Mouse (Mus musculus) cerebellum, postnatal 10 days (tissue): ENCODE data around the gene Nt5c2.
"Not testable (repeated sequence)": the region's sequence is repeated elsewhere in the genome, so short reads cannot be mapped to it uniquely, and the experiment has no call there.

Experiments
- DNase-seq, 2 experiments: peaks; one replicate each; pipeline ENCODE4 v3.0.0; 2021; ENCODE audit warnings: mixed read lengths in 2 of 2

Nt5c2 gene

DNA sequence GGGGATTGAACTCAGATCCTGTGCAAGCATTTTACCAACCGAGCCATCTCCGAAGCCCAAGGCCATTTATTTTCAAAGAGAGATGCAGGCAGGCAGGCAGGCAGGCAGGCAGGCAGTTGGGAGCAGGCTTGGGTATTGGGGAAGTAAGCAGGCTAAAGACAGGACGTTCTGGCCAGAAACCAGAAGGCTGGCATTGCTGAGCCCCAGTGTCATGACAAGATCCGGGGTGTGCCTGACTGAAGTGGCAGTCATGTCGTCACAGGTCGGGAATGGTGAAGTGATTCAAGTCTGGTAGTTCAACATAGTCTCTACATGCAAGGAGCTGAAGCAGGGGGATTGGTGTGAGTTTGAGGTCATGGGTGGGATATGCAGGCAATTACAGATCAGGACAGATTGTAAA lies 27.3 kb downstream of the Nt5c2 start:
- no peak for DNase-seq

GRCm38 (mm10) chr19:46984726-46985622 lies 30.0 kb downstream of the Nt5c2 start:
- no peak for DNase-seq

DNA sequence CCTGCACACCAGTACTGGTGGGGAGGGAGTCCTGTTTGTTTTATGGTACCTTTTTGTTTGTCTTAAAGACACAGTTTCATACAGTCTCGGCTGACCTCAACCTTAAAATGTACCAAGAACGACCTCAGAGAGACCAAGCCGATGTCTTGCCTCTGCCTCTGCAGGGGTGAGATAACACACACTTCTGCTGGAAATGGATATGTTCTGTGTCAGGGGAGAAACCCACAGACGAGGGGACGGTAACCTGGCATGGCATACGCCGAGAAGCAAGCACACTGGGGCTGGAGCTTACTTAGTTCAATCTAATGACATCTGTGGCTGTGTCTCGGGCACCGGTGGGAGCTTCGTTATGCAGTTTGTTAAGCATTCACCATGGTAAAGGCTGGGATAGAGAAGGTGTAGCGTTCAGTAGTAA lies 31.0 kb downstream of the Nt5c2 start:
- no peak for DNase-seq

GRCm38 (mm10) chr19:46983352-46983965 lies 31.5 kb downstream of the Nt5c2 start:
- no peak for DNase-seq

GRCm38 (mm10) chr19:46981462-46981861 lies 33.5 kb downstream of the Nt5c2 start:
- no peak for DNase-seq

GRCm38 (mm10) chr19:46979781-46980105 lies 35.2 kb downstream of the Nt5c2 start:
- no peak for DNase-seq

- no peak for DNase-seq
Measured at GRCm38 (mm10) chr19:46978920-46979780, 35.8 kb downstream of the Nt5c2 start.

GRCm38 (mm10) chr19:46978069-46978468 lies 36.9 kb downstream of the Nt5c2 start:
- DNase-seq = not testable (repeated sequence)

GRCm38 (mm10) chr19:46977460-46977859 lies 37.5 kb downstream of the Nt5c2 start:
- DNase-seq = peak; percentile 43 to 59

GRCm38 (mm10) chr19:46976743-46977142 lies 38.2 kb downstream of the Nt5c2 start:
- no peak for DNase-seq

DNA sequence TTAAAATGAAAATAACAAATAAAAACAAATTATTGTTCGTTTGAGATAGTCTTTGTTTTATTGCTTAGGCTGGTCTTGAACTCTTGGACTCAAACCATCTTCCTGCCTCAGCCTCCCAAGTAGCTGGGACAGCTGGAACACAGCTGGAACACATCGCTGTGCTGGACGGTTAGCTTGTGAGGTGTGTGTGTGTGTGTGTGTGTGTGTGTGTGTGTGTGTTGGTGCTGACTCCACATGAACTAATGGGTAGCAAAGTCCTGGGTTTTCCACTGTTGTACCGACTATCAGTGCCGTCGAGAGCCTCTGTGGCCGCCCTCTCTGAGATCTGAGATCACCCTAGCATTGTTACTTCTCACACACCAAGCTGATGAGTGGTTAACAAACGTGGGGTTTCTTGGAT lies 39.0 kb downstream of the Nt5c2 start:
- DNase-seq = no peak

GRCm38 (mm10) chr19:46975565-46975964 lies 39.4 kb downstream of the Nt5c2 start:
- peak; percentile 79 to 88 for DNase-seq

DNA sequence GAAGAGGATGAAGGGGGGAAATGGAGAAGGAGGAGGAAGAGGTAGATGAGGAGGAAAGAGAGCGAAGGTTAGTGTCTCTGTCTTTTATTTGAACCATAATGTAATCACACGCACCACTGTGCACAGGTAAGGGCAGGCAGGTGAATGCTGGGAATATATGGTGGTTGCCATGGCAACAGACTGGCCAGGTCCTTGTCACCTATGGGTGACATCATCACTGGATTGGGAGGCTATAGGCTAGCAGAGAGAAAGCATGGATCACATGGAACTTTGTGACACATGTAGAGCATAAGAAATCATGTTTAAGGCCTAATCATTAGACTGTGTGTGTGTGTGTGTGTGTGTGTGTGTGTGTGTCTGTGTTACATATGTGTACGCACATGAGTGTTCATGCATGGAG lies 42.8 kb downstream of the Nt5c2 start:
- DNase-seq = no peak

DNA sequence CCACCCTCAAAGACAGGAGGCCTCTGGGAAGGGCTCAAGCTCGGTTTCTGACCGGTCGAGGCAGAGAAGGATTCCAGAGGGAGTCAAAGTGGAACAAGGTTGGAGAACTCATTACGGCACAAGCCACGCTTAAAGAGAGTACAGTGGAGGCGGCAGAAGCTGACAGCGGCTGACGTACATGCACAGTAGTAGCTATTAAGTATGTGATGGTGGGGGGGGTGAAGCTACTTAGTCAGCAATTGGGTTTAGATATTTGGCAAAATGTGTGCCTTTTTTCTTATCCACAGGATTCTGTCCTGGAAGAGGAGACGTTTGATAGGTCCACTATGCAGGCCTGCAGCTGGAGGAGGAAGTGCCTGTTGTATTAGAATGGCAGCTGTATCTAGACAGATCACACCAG lies 43.2 kb downstream of the Nt5c2 start:
- no peak for DNase-seq

DNA sequence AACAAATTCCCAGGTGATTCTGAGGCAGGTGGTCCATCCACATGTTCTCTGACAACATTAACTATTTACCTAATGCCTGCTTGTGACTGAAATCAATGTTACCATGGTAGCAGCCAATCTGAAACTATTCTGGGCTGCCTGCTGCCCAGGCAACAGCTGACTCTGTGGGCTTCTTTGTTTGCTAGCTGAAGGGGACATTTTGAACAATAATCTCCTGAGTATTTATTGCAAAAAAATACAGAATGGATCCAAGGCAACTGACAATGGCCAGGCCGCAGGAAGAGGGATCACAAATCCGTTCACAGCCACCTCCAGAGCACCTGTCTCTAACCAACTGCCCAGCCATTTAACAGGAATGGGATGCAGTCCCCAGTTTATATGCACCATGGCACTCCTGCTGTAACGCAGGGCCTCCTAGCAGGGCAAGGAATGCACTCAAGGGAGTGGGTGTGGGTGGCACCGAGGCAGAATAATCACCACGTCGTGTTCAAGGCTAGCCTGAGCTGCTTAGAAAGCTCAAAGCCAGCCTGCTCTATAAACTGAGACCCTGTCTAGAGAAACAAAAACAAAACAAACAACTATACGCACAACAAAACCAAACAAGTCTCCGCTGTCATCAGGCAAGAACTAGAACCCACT lies 43.8 kb downstream of the Nt5c2 start:
- DNase-seq = no peak

- no peak for DNase-seq
Measured at GRCm38 (mm10) chr19:46970121-46970729, 44.7 kb downstream of the Nt5c2 start.

GRCm38 (mm10) chr19:46969286-46969985 lies 45.5 kb downstream of the Nt5c2 start:
- DNase-seq = no peak

DNA sequence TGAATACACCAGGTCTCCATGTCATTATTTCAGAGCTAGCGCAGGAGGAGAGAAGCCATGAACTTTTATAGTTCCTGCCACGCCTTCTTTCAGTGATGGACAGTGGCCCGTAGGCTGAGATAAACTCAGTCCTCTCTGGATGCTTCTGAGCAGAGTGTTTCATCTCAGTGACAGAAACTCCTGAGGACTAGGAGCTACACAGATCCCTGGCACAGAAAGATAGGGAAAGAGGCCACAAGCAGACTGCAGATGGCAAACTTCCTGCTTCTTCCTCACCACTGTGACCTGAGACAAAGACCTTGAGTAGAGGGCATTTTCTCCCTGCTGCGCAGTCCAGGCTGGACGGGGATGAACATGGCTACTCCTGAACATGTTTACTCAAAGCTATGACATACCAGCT lies 46.1 kb downstream of the Nt5c2 start:
- DNase-seq = no peak

DNA sequence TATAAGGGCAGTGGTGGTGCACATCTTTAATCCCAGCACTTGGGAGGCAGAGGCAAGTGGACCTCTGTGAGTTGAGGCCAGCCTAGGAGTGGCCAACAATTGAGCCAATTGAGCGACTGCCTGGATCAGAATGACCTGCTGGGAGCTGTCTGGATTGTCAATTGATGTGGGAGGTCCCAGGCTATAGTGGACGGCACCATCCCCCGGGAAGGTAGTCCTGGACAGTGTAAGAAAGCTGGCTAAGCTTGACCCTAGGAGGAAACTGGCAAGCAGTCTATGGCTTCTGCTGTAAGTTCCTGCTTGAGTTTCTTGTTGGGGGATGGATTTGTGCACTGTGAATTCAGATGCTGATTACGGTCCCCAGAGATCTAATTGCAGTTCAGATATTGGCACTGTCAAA lies 47.1 kb downstream of the Nt5c2 start:
- no peak for DNase-seq

DNA sequence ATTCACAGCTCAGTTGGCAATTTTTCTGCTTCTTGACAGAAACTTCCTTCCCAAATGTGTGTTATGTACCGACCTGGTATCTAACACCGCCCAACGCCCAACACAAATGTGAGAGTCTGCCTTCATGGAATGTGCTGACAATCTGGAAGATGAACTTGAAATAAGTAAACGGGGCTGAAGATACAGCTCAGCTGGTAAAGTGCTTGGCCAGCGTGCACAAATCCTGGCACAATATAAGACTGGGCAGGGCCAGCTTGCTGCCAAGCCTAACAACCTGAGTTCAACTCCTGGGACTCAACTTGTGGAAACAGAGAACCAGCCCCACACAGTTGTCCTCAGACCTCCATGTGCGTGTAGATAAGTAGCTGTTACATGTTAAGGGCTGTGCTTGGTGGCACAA lies 48.6 kb downstream of the Nt5c2 start:
- no peak for DNase-seq

GRCm38 (mm10) chr19:46965496-46965895 lies 49.5 kb downstream of the Nt5c2 start:
- DNase-seq = no peak

DNA sequence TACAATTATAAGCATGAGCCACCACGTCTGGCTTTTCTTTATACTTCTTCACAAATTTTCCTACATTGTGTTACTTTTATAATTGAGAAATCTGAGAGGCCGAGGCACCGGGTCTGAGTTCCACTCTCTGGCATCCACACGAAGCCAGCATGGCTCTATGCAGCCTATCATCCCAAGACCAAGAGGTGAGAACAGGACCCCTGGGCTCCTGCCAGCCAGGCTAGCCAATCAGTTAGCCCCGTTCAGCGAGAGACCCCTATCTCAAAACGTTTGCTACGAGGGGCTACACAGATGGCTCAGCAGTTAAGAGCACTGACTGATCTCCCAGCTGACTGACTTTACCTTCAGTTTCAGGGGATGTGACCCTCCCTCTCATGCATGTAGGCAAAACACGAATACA lies 50.6 kb downstream of the Nt5c2 start:
- DNase-seq = no peak
